Mouse (Mus musculus): ENCODE results near the gene Shank2.

GRCm38 (mm10) chr7:144026024-144026752, 24.5 kb downstream of the Shank2 start:
- TF ChIP-seq CTCF (IDR thresholded peaks at IDR 0.05; ENCODE audit: borderline replicate concordance, extremely low read depth, insufficient read depth, insufficient read length) (no peak), POLR2A (IDR thresholded peaks at IDR 0.05; ENCODE audit: borderline replicate concordance, extremely low read depth, insufficient read depth, insufficient read length, poor library complexity, severe bottlenecking) (no peak)

Data from brain, embryonic 14.5 days (tissue).